Mouse (Mus musculus): ENCODE data around the gene Laptm5. TPM values are rescaled to one million over a fixed set of nuclear protein-coding genes. Genes with fewer than 3 reads are reported as not detected.

The Laptm5 gene
- polyA plus RNA-seq, 1 experiment from 2014 or later = 34.0 TPM

DNA sequence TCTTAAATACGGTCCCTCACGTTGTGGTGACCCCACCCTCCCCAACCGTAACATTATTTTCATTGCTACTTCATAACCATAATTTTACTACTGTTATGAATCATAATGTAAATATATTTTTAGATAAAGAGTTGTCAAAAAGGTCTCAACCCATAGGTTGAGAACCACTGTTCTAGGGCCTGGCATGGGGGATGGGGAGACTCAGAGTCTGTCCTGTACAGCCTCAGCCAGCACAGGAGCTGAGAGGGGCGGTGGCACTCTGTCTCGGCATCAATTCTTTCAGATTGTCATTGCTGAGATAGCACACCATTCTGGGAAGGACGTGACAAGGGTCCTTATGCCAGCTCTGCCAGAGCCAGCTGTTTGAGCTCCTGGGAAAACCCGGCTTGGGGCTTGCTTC lies 1.6 kb downstream of the Laptm5 start:
- no peak overlapping the region for H3K9ac ChIP-seq (ENCODE audit: low read length)
- H3K27me3 ChIP-seq (ENCODE audit: control insufficient read depth, insufficient read depth, low read length) = no peaks in the 10 kb centered on the region
- no peaks in the 10 kb centered on the region for H3K4me1 ChIP-seq (replicated peaks; ENCODE audit: control insufficient read depth, insufficient read depth)
- no peak for TF ChIP-seq EP300 (optimal IDR thresholded peaks at IDR 0.05)
- TF ChIP-seq CTCF (IDR thresholded peaks at IDR 0.05; ENCODE audit: low read depth) = no peak
- no peaks in the 10 kb centered on the region for H3K9me3 ChIP-seq (ENCODE audit: control insufficient read depth, low read length)
- ATAC-seq (ENCODE audit: low FRiP score, low TSS enrichment) (no peak), DNase-seq (ENCODE audit: low spot score) (no peak)
- H3K4me2 ChIP-seq (replicated peaks; ENCODE audit: low read depth) = no peak overlapping the region
- H3K36me3 ChIP-seq (ENCODE audit: control insufficient read depth, insufficient read depth, low read length) = no peaks in the 10 kb centered on the region
- H3K4me3 ChIP-seq (ENCODE audit: low read depth, low read length) = no peak overlapping the region
- no peak overlapping the region for H3K27ac ChIP-seq (replicated peaks)
- WGBS = 47% methylated on average over 7 of the region's 7 CpGs

DNA sequence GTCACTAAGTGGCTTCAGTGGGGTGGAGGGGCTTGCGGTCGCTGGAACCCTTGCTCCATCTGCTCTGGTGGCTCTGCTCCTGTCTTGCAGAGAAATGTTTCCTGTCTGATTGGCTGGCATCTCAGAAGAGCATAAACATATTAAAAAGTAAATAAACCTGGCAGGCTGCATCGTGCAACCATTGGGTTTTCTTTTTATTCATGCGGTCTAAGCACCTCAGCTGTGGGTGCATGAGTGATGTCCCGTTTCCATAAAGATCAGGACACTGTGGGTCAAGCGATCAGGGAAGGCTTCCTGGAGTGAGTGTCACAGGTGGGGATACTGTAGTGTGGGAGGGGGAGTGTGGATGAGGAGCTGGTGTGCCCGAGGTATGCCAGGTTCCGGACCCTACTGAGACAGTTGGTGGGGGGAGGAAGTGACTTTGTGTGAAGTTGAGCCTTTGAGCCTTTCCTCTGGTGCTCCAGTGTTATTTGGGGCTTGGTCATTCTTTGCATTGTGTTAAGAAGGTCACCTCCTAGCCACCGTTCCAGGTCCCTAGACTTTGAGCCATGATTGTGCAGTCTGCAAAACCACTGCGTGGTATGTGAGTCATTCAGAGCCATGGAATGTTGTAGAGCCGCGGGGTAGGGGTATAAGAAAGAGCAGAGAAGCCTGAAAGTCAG lies 2.2 kb downstream of the Laptm5 start:
- no peak overlapping the region for H3K4me3 ChIP-seq (ENCODE audit: low read depth, low read length)
- H3K27me3 ChIP-seq (ENCODE audit: control insufficient read depth, insufficient read depth, low read length) = no peaks in the 10 kb centered on the region
- no peak overlapping the region for H3K4me2 ChIP-seq (replicated peaks; ENCODE audit: low read depth)
- TF ChIP-seq CTCF (IDR thresholded peaks at IDR 0.05; ENCODE audit: low read depth) (no peak), EP300 (optimal IDR thresholded peaks at IDR 0.05) (no peak)
- no peak overlapping the region for H3K27ac ChIP-seq (replicated peaks)
- H3K4me1 ChIP-seq (replicated peaks; ENCODE audit: control insufficient read depth, insufficient read depth) = no peaks in the 10 kb centered on the region
- no peaks in the 10 kb centered on the region for H3K9me3 ChIP-seq (ENCODE audit: control insufficient read depth, low read length)
- ATAC-seq (ENCODE audit: low FRiP score, low TSS enrichment) = peak; percentile 75
- 55% methylated on average over 12 of the region's 12 CpGs for WGBS
- peak; percentile 32 for DNase-seq (ENCODE audit: low spot score)
- no peak overlapping the region for H3K9ac ChIP-seq (ENCODE audit: low read length)
- H3K36me3 ChIP-seq (ENCODE audit: control insufficient read depth, insufficient read depth, low read length) = no peaks in the 10 kb centered on the region

DNA sequence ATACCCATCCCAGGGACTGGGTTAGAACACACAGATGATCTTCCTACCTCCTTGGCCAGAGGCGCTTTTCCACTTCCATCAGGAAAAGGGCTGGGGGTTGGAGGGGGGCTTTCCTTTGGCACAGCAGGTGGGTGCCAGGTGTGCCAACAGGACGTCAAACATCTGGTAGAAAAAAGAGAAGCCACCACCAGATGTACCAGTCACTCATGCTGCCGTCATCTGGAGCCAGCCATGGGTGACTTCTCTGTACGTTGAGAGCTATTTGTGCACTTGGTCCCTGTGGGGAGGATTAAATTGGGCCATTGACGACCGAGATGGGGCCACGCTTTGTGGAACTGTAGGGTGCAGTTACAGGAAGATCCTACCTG lies 2.7 kb downstream of the Laptm5 start:
- Histone ChIP-seq H3K9ac (ENCODE audit: low read length) (no peak overlapping the region), H3K4me3 (ENCODE audit: low read depth, low read length) (no peak overlapping the region), H3K4me2 (replicated peaks; ENCODE audit: low read depth) (no peak overlapping the region), H3K27ac (replicated peaks) (no peak overlapping the region), H3K4me1 (replicated peaks; ENCODE audit: control insufficient read depth, insufficient read depth) (no peaks in the 10 kb centered on the region), H3K9me3 (ENCODE audit: control insufficient read depth, low read length) (no peaks in the 10 kb centered on the region), H3K27me3 (ENCODE audit: control insufficient read depth, insufficient read depth, low read length) (no peaks in the 10 kb centered on the region), H3K36me3 (ENCODE audit: control insufficient read depth, insufficient read depth, low read length) (no peaks in the 10 kb centered on the region)
- TF ChIP-seq CTCF (IDR thresholded peaks at IDR 0.05; ENCODE audit: low read depth) (no peak), EP300 (optimal IDR thresholded peaks at IDR 0.05) (no peak)
- DNase-seq (ENCODE audit: low spot score) = no peak
- WGBS = 64% methylated on average over 7 of the region's 7 CpGs
- no peak for ATAC-seq (ENCODE audit: low FRiP score, low TSS enrichment)

DNA sequence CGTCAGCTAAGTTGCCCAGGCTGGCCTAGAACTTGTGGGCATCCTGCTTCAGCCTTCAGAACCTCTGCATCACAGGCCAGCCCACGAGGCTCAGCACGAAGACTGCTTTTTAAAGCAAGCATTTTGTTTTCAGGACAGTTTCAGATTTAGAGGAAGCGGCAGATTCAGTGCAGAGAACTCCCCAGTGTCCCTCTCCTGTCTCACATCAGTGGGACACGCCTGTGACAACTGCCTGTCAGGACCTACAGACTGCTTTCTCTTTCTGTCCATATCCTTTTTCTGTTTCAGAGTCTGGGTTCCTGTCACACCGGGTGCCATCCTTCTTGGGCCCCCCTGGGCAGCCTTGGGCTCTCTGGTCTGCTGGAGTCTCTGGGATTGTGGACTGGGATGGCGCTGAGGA lies 3.7 kb downstream of the Laptm5 start:
- WGBS = 80% methylated on average over 7 of the region's 7 CpGs

DNA sequence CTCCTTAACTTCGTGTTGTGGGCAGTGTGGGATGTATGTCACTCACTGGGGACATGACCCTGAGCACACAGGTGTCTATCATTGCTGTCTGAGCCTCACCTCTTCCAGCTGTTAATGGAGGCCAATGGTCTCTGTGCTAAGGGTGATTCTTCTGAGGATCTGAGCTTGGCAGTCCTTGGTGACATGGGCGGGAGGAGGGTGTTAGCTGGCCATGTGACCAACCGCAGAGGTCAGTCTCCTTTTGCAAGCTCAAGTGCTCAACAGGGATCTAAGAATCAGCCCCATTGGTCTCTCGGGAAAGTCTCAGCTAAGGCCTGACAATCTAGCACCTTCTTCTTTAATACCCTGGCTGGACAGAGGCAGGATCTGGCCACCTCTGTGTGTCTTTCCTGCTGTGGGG lies 4.6 kb downstream of the Laptm5 start:
- H3K4me2 ChIP-seq (replicated peaks; ENCODE audit: low read depth) = no peak overlapping the region
- no peak overlapping the region for H3K4me3 ChIP-seq (ENCODE audit: low read depth, low read length)
- H3K36me3 ChIP-seq (ENCODE audit: control insufficient read depth, insufficient read depth, low read length) = no peaks in the 10 kb centered on the region
- H3K9me3 ChIP-seq (ENCODE audit: control insufficient read depth, low read length) = no peaks in the 10 kb centered on the region
- 62% methylated on average over 4 of the region's 4 CpGs for WGBS
- ATAC-seq (ENCODE audit: low FRiP score, low TSS enrichment) = 0 out of 2 replicates have a peak, but pooled peaks have one; percentile 36
- no peak for TF ChIP-seq EP300 (optimal IDR thresholded peaks at IDR 0.05)
- no peak overlapping the region for H3K9ac ChIP-seq (ENCODE audit: low read length)
- peak; percentile 29 for DNase-seq (ENCODE audit: low spot score)
- H3K4me1 ChIP-seq (replicated peaks; ENCODE audit: control insufficient read depth, insufficient read depth) = no peaks in the 10 kb centered on the region
- no peak overlapping the region for H3K27ac ChIP-seq (replicated peaks)
- H3K27me3 ChIP-seq (ENCODE audit: control insufficient read depth, insufficient read depth, low read length) = no peaks in the 10 kb centered on the region

More for the DNA sequence above, 3.7 kb downstream of the Laptm5 start:
- no peak overlapping the region for H3K4me3 ChIP-seq (ENCODE audit: low read depth, low read length)
- H3K4me1 ChIP-seq (replicated peaks; ENCODE audit: control insufficient read depth, insufficient read depth) = no peaks in the 10 kb centered on the region
- DNase-seq (ENCODE audit: low spot score) (no peak), ATAC-seq (ENCODE audit: low FRiP score, low TSS enrichment) (no peak)
- no peak overlapping the region for H3K27ac ChIP-seq (replicated peaks)
- no peaks in the 10 kb centered on the region for H3K9me3 ChIP-seq (ENCODE audit: control insufficient read depth, low read length)
- no peak overlapping the region for H3K4me2 ChIP-seq (replicated peaks; ENCODE audit: low read depth)
- no peaks in the 10 kb centered on the region for H3K27me3 ChIP-seq (ENCODE audit: control insufficient read depth, insufficient read depth, low read length)
- H3K36me3 ChIP-seq (ENCODE audit: control insufficient read depth, insufficient read depth, low read length) = no peaks in the 10 kb centered on the region
- TF ChIP-seq EP300 (optimal IDR thresholded peaks at IDR 0.05) (no peak), CTCF (IDR thresholded peaks at IDR 0.05; ENCODE audit: low read depth) (no peak)
- no peak overlapping the region for H3K9ac ChIP-seq (ENCODE audit: low read length)

DNA sequence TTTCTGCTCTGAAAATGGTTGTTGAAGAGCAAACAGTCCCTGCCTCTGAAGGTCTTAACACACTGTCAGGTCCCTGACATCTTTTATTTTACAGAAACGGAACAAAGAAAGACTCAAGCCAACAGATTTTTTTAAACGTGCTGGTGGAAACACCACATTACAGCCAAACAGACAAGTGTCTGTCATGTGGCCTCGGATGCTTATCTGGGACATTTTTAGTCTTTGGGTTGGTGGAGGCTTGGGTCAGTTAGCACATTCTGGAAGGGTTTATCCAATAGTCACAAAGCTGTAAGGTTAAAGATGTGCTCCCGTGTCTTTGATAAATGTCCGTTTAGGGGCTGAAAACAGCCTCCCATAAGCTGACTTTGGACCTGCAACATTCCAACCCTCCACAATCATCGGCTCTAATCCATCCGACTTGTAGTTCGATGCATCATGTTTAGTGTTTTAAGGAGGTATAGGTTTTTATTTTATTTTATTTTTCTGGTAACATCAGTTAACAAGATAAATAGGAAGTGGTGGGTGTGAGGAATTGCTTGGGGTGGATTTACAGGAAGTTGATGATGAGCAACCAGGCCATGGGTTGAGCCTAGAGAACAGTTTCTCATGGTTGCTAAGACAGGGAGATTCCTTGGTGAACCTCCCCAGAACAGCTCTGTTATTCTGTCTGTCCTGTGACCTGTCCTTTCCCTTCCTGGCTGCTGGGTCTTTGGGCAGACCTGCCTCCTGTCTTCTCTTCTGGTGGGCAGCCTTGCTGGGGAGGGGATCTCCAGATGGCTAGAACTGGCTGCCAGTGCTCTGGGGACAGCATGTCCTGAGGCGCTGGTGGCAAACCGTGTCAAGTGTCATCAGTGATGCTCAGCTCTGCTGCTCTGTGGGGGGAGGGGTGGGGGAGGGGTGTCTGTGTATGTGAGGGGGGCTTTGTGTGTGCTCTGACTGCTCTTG lies 6.2 kb downstream of the Laptm5 start:
- Histone ChIP-seq H3K36me3 (ENCODE audit: control insufficient read depth, insufficient read depth, low read length) (no peaks in the 10 kb centered on the region), H3K4me2 (replicated peaks; ENCODE audit: low read depth) (no peak overlapping the region), H3K9me3 (ENCODE audit: control insufficient read depth, low read length) (no peaks in the 10 kb centered on the region), H3K4me3 (ENCODE audit: low read depth, low read length) (no peak overlapping the region), H3K27me3 (ENCODE audit: control insufficient read depth, insufficient read depth, low read length) (no peaks in the 10 kb centered on the region), H3K9ac (ENCODE audit: low read length) (no peak overlapping the region), H3K27ac (replicated peaks) (no peak overlapping the region), H3K4me1 (replicated peaks; ENCODE audit: control insufficient read depth, insufficient read depth) (no peaks in the 10 kb centered on the region)
- no peak for TF ChIP-seq CTCF (IDR thresholded peaks at IDR 0.05; ENCODE audit: low read depth)
- TF ChIP-seq EP300 (optimal IDR thresholded peaks at IDR 0.05) = no peak
- WGBS = 65% methylated on average over 10 of the region's 10 CpGs
- no peak for DNase-seq (ENCODE audit: low spot score)
- no peak for ATAC-seq (ENCODE audit: low FRiP score, low TSS enrichment)
